Mouse (Mus musculus): ENCODE measurements at regions not wholly inside any gene's neighbourhood (a gene's known extent, or its start where the extent isn't known, plus 50 kb on each side); places are given as distances from the start of the nearest gene placed in this dataset.
"Not testable (repeated sequence)": the region's sequence is repeated elsewhere in the genome, so short reads cannot be mapped to it uniquely, and the experiment has no call there.

DNA sequence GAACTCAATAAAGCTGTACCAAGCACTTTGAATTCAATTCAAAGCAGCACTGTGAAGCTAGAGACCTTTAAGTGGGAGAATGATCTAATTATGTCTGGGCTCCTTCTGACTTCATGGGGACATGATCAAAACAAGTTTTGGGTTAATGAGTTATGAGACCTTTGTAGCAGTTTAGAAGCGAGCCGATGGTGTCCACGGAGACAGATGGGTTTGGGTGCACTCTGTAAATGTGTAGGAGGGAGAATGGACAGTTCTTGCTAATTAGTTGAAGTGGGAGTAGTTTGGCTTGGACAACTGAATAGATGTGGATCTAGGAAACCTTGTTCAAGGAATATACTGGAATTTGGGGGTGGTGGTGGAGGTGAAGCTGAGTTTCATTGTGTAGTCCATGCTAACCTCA is 186.3 kb upstream of the Cldn34b3 start:
- DNase-seq: no peak

DNA sequence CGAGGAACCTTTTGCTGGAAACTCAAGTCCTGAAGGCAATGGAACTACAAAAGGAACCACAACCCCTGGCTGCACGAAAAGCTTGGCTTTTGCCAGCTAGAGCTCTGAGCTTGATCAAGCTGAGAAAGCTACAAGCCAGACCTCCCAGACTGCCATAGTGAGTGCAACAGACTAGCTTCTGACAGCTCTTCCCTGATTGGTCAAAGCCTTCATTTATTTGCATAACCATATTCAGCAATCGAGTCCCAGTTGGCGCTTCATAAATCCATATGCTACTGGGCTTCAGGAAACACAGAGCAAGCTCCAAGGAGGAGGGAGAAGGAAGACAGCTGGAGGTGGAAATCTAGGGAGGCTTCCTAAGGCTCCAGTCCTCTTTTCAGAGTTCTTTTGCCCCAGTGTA is 181.4 kb upstream of the Cldn34b3 start:
- peak; percentile 1 for DNase-seq

DNA sequence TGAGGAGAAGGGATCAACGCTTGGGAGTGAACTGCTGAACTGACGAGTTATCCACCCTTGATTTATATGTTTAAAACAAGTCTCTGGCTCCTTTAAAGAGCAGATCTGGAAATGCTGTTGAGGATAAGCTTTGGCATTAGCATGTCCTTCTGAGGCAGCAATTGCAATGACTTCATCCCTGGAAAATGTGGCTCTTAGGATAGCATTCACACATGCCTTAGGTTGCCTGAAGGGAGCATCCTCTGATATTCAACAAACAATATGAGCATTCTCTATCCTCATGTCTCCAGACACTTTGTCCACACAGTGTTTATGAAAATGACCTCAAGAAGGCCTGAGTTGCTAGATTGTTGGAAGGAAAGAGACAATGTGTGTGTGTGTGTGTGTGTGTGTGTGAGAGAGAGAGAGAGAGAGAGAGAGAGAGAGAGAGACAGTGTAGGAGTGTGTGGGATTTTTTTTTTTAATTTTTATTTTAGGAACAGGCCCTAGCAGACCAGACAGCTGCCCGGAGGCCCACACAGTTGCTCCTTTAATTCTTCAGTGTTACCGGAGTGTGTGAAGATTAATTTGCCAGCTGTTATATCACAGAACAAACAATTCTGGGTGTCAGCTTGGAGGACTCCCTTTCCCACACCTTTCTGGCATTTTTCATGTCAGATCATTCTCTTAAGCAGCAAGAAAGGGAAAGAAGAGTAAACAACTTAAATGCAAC is 153.2 kb upstream of the Cldn34b3 start:
- DNase-seq: peak; percentile 6

DNA sequence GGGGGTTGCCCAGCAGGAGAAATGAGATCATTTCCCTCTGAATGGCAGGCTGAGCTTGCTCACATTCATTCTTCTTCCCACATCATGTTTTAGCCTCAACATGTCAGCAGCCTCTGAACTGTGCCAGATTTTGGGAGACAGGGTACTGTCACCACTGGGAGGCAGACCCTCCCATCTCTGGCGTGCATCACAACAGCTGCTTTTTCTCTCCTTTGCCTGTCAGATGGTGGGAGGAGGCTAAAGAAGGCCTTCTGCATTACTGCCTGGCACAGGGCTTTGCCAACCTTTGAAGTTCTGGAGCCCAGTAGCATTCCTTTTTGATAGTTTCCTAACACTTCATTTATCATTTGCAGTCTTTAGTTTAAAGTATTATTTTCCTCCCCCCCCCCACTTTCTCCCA is 148.0 kb upstream of the Cldn34b3 start:
- peak; percentile 64 for DNase-seq

DNA sequence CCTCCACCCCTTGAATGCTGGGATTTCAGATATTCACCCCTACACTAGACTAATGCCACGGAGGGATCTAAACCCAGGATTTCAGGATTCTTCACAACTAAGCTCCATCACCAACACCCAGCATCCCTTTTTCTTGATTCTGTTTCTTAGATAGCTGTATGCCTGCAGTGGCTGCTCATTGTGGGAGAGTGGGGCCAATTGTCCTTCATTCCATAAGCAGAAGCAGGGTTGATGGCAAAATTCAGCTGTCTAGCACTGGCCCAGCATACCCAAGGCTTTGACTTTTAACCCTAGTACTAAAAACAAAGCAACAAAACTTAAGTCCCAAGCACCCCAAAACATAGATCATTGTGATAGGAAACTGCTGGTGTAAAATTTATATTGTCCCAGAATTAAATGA is 147.5 kb upstream of the Cldn34b3 start:
- no peak for DNase-seq

DNA sequence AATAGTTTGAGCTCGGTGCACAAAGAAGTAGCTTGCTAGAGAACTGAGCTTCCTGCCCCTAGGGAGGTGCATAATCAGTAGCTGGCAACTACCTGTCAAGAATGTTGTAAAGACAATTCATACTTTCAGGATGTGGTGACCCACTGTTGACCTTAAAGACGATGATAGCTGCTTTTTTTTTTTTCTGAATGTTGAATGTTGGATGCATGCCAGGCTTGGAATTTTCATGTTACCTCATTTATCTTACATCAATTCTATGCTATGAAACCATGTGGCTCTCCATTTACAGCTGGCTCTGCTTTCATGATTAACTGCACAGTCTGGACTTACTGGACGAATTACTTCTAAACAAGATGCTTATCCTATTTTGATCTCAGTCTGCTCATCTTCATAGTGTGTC is 143.2 kb upstream of the Cldn34b3 start:
- no peak for DNase-seq

DNA sequence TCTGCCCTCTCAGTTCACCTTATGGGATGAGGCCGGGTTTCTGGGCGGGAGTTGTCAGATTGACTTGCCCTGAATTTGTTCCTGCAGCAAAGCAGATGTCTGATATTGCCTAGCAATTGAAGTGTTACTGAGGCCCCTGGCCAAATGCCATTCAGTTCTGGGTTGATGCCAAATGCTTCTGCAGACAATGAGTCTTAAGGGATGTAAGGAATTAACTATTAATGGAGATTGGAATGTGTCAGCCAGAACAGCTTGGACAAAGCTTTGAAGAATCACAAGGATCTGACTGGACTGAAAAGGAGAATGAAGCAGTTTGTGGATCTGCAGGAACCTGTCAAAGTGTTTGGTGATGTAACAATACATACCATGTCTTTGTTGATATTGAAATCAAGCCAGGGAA is 140.7 kb upstream of the Cldn34b3 start:
- peak; percentile 49 for DNase-seq

DNA sequence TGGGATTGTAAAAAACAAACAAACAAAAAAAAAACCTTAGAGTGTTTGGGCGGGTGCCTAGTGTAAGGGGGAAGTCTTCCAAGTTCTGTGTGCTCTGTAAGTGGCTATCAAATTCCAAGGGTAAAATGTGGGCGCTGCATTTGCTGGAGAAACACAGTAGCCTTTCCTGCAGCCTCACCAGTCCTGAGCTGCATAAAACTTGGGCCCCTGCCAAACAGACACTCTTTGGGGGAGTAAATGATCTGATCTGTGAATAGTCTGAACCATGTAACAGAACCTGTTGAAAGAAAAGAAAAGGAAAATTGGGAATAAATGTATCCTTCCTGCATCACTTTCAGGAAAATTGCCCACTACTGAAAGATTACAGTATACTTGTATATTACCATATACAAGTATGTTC is 126.4 kb upstream of the Cldn34b3 start:
- no peak for DNase-seq

DNA sequence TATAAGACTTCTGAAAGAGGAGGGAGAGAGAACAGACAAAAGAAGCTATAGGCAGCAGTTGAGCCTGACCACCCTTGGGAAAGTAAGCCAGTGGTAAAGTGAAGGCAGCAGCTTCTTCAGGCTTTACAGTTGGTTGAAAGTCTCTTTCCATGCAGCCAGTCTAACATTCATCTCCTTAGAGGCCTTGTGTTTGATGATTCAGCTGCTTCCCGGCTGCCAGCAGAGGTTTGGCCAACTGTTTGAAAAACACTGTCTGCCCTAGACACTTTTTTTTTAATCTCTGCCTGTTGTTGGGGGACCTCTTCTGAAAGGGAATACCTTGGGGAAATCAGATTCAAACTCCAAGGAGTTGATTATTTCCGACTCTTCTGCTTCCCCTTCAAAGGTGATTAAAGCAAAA is 123.1 kb upstream of the Cldn34b3 start:
- DNase-seq: no peak

DNA sequence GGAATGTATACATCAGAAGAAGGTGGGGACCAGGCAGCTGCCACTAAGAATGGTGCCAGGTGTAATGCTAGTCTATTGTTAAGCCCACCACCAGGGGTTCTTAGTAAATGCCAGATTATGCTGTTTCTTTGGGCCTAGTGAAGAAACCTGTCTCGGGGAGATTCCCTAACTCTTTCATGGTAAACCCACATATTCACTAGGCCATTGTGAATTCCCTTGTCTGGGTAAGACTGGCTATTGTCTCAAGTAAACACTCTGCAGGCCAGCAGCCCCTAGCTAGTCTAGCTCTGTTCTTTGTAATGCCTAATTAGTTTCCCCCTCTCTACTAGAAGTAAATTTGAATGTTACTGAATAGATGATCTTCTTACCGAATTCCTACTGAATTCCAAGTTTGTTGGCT is 89.3 kb upstream of the Cldn34b3 start:
- not testable (repeated sequence) for DNase-seq

DNA sequence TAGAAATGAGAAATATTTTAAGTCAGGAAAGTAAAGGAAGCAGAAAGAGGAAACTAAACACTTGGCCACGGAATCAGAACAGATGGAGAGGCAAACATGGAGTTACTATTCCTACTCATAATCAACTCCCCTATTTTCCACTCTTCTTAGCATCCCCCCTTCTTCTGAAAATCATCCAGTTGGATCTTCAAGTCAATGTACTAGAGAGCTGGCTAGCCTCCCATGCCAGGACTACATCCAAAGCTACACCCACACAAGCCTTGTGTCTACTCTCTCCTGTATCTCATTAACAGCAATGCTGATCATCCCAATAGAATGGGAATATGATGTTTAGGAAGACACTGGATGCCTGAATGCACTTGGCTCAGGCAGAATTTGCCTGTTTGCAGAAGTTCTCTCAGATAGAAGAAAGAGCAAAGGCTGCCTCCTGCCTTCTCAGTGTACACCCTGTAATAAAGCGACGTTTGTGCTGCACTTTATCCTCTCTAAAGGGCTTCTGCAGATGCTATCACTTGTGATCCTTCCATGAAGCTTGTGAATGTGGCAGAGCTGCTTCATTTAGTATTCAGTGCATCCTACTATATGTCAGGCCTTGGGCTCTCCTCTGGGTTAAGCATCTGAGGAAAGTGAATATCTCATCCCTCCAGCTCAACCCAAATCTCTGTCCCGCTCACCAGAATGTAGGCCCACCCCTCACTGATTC is 82.5 kb upstream of the Cldn34b3 start:
- no peak for DNase-seq

DNA sequence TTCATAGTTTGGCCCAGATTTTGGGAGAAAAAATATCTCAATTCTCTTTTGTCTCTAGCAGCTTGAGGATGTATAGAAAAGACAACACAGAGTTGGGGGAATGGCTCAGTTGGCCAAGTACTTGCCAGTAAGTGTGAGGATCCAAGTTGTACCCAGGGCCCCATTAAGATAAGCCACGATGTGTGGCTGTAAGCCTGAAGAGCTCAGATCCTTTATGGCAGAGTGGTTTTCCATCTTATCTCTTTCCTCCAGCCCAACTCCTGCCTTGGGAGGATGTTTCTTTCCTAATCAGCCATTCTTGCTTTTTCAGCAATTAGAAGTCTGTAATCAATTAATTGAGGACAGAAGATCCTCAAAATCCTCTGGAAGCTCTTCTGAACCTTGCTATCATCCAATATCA is 63.5 kb upstream of the Cldn34b3 start:
- DNase-seq: no peak

DNA sequence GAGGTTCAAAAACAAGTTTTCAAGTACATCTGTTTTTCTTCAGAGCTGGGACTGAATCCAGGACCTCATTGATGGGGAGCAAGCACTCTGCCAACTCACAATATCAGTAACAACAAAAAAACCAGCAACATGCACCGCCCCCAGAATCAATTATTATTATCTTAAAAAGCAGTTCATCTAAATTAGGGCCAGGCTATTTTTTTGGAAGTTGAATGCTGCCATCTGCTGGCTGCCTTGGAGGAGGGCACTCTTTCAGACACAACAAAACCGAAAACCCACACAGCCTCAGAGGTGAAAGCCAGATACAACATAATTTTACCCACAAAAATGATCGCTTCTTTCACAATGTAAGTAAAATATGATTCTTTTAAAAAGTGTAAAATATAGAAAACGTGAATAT is 62.7 kb upstream of the Cldn34b3 start:
- DNase-seq: peak; percentile 41
